Mouse (Mus musculus): Measurements from ENCODE around the gene Gfi1b.

GRCm38 (mm10) chr2:28624870-28625269 is 3.1 kb upstream of the Gfi1b start:
- TF ChIP-seq POLR2A (IDR thresholded peaks at IDR 0.05; ENCODE audit: low read depth, low read length): no peak
- TF ChIP-seq CTCF (IDR thresholded peaks at IDR 0.05; ENCODE audit: extremely low read depth, insufficient read depth, insufficient read length, insufficient replicate concordance): no peak

All from spleen, adult 2 months (tissue).